Mouse (Mus musculus) cerebellum, adult 9-10 months (tissue): Measurements from ENCODE around the gene Brd7.

ENCODE experiments used
- DNase-seq: peaks from one replicate; pipeline ENCODE4 v3.0.0; 2022

Gene Brd7

GRCm38 (mm10) chr8:88307736-88308135 is 54.3 kb downstream of the Brd7 start:
- no peak for DNase-seq

GRCm38 (mm10) chr8:88306511-88306910 is 55.5 kb downstream of the Brd7 start:
- no peak for DNase-seq

DNA sequence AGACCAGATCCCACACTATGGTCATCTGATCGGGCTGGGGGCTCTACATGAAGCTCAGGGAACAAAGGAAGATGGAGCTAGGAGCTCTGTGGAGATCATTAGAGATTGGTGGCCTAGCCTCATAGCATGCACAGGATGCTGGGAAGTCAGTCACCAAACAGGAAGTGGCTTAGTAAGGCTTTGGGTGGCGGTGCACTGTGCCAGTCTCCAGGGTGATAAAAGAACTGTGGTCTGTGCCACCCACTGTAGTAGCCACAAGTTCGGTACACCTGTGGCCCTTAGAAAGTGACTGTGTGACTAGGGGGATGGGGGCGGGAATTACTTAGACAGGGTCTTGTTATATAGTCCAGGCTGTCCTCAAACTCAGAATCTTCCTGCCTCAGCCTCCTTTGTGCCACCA is 56.2 kb downstream of the Brd7 start:
- no peak for DNase-seq

GRCm38 (mm10) chr8:88301589-88302437 is 60.2 kb downstream of the Brd7 start:
- no peak for DNase-seq

DNA sequence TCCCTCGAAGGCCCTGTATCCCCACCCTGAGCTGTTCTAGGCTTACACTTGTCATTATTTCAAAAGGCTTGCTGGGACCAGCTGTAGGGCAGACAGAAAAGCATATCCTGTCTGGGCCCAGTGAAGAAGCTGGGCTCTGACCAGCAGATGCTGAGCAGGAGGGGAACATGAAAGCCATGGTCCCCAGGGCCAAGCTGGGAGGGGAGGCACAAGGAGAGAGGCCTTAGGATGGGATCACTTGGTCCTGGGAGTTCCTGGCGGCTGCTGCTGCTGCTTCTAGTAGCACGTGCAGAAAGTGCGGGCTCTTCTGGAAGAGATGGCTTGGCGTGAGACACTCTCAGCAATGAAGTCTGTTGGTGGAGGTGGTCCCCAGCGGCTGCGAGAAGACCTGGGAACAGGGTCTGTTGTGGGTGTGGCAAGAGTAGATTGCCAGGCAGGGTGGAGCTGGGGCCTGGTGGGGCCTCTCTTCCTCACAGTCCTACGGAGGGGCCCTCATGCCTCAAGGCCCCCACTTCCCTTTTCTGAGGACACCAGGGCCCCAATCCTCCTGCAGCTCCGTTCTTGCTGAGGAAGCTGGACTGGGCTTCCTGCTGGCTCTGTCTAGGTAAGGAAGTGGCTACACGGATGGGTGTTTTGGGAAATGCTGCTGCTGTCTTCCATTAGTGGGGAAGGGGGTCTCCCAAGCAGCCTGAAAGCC is 61.9 kb downstream of the Brd7 start:
- DNase-seq, result no peak

DNA sequence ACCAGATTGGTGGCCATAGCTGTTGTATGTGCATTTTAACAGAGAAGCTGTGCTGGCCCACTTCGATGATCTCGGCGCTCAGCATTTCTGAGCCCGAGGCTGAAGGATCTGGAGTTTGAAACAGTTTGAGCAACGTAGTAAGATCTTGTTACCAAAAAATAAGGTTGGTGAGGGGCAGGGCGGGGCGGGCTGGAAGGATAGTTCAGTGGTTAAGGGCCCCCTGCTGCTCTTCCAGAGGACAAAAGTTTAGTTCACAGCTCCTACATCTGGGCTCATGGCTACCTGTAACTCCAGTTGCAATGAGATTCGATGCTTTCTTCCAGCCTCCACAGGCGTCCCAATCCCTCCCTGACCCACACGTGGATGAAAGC is 63.3 kb downstream of the Brd7 start:
- no peak for DNase-seq

GRCm38 (mm10) chr8:88297976-88298732 is 63.8 kb downstream of the Brd7 start:
- peak; percentile 66 for DNase-seq

DNA sequence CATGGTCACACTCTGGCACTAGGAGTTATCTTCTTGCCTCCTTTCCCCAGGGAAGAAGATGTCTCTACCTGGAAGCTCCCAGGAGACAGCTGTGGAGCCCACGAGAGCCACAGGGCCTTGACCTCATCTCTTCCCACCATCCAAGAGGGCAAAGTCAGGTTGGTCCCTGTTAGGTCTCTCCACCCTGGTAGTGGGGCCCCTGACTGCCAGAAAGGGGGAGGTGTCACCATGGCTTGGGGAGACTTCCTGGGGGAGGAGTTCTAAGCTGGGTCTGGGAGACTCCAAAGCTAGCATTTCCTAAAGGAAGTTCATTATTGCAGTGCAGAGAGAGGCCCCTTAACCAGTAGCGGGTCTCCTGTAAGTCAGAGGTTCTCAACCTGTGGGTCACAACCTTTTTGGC is 67.0 kb downstream of the Brd7 start:
- DNase-seq, result no peak

DNA sequence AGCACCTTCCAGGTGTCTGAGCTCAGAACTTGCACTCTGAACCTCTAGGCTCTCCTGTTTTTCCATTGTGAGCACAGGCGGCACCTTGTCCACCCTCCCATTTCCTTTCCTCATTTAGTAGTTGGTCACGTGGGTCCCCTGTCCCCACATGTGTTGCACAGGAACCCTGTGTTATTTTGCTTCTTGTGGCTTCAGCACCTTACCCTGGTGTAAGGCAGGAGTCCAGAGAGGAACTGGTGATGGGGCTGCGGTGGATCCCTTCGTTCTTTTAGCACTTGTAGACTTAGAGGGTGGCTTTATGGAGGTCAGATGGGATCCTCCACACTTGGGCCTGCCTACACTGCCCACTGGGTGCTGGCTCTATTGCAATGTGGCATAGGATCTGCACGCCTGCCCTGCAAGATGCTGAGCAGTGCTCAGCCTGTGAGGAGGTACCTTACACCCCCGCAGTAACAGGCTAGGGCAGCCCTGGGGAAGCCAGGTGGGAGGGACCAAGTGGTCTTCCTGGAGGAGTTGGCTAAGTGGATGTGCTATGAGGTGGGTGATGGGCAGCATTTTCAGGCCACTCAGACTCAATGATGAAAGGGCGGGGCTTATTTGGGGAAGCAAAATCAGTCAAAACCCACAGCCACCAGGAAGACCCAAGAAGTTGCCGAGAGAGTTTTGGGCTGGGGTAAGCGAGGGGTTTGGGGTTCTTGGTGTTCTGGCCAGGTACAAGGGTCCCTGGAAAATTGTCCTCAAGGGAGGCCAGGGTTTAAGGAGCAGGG is 68.2 kb downstream of the Brd7 start:
- no peak for DNase-seq

GRCm38 (mm10) chr8:88292926-88293325 is 69.1 kb downstream of the Brd7 start:
- no peak for DNase-seq

GRCm38 (mm10) chr8:88291305-88291690 is 70.7 kb downstream of the Brd7 start:
- DNase-seq, result no peak

DNA sequence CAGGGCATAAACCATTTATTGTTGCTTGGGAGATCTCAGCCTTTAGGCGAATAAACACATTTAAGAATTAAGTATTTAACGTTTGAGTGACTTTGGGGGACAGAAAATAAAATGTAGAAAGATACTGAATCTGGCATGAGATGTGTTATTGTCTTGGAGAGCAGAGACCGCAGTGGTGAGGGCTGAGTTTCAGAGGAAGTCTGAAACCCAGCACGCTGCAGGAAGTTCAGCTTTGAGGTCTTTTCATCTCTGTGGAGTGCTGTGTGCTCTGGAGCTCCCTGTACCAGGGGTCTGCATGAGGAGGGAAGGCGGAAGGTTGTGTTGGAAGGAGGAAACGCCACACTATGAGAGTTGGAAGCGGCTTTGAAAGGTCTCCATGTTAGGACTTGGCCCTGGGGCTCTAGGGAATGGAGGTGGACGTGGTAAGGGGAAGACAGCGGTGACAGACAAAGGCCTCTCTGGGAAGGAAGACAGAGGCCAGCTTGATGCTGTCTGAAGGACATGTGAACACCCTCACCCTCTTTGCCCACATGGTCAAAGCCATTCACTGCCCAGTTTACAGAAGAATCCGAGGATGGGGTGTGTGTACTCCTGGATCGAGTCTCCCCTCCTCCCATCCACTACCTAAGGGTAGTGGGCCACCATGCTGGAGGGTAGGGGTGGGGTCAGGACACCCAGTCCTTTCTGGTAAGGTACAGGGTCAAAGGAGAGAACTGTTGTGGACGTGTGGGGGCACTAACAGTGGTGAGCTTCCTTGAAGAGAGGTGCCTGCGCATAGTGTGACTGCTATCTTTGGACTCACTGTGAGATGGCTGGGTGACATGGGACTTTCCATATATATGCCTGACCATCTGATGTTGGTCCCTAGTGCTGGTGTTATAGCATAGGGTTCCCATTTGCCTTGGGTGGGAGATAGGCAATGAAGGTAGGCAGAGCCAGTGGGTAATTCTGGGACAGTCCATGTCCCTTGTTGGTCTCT is 71.4 kb downstream of the Brd7 start:
- DNase-seq, result no peak

DNA sequence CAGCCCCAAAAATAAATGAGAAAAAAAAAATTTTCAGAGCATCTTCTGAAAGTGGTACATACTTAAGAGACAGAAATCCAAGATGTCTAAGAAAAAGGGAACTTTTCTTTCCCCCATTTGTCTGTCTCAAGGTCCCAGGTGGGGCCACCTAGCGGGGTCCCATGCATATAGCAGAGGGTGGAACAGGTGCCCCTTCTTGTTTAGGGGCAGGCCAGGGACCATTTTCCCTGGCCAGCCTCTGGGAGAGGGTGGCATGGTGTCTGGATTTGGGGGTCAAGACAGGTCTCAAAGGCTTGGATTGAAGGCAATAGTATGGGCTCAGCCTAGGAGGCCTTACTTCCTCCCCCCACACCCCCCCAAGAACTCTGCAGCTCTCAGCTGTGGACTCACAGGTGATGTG is 72.1 kb downstream of the Brd7 start:
- no peak for DNase-seq

DNA sequence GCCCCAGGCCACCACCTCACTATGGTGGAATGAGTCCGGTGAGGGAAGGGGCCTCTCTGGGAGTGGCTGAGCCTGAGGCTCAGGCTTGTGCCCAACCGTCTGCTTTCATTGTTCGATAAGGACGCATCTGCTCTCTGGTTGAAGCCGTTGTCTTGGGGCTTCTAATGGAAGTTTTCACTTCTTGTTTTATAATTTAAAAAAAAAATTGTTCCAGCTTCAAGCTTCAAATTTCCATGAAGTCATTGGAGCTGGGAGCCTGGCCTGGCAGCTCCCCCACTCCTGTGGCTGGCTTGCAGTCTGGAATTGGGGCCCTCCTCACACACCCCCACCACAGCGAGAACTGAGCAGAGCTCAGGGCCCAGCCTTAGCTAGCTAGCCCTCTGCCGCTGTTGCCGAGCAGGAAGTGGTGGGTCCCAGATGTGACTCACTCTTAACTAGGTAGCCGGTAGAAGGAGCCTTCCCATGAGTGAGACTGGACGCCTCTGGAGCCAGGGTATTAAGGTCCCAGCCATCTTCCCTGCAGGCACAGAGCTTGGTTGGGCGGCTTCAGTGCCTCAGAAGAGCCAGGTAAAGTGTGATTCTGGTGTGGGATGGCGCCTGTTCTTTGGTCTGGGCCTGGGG is 73.3 kb downstream of the Brd7 start:
- no peak for DNase-seq

DNA sequence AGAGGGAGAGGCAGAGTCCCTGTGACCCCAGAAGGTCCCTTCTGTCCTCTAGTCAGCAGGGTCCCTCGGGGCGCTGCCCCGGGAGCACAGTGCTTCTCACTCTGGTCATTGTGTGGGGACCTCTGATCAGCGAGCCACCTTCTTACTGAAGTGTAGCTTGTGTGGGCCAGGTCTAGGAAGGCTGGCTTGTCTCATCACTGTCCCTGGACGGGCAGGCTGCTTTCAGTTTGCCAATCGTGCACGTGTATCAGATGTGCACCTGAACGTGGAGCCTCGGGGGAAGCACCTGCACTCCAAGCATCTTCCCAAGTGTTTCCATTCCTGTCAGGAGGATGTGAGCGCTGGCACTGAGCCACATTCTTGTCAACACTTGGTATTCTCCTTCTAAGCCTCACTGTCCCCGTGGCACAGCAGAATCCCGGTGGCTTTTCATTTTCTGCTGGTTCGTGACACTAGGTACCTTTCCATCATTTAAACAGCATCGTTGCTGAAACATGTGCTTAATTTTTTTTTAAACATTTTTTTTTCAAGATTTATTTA is 75.5 kb downstream of the Brd7 start:
- DNase-seq, result no peak

DNA sequence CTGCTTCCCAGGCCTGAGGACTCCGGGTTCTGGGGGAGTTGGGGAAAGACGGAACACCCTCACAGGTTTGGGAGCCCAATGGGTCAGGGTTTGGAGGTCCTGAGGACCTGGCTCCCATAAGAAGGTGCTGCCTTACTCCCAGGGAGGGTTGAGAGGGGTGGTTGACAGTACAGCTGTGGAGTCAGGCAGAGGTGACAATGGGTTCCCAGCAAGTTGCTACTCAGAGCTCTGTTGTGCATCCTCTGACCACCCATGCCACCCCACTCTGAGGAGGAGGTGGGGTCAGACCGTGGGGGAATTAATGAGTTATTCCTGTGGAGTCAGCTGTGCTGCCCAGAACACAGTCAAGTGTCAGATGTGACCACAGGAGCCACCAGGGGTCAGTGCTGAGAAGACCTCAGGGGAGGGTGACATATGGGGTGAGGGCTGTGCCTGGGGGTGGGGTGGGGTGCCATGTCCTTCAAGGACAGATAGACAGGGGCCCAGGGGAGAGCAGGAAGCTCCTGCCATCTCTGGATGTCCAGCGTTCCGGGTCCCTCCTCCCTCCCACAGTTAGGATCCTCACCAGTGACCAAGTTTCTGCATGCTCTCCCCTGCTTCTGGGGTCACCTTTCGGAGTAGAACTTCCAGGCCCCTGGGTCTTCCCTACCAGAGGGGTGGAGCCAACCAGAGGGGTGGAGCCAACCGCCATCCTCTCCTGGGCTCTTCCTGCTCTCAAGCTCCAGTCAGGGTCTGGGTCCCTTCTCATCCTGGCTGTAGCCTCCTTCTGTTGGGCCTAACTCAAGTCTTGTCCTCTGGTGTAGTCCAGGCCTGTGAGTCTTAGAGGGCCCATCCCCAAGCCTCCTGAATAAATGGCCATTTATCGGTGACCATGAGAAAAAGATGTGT is 76.3 kb downstream of the Brd7 start:
- no peak for DNase-seq

GRCm38 (mm10) chr8:88284738-88285137 is 77.3 kb downstream of the Brd7 start:
- DNase-seq, result no peak

DNA sequence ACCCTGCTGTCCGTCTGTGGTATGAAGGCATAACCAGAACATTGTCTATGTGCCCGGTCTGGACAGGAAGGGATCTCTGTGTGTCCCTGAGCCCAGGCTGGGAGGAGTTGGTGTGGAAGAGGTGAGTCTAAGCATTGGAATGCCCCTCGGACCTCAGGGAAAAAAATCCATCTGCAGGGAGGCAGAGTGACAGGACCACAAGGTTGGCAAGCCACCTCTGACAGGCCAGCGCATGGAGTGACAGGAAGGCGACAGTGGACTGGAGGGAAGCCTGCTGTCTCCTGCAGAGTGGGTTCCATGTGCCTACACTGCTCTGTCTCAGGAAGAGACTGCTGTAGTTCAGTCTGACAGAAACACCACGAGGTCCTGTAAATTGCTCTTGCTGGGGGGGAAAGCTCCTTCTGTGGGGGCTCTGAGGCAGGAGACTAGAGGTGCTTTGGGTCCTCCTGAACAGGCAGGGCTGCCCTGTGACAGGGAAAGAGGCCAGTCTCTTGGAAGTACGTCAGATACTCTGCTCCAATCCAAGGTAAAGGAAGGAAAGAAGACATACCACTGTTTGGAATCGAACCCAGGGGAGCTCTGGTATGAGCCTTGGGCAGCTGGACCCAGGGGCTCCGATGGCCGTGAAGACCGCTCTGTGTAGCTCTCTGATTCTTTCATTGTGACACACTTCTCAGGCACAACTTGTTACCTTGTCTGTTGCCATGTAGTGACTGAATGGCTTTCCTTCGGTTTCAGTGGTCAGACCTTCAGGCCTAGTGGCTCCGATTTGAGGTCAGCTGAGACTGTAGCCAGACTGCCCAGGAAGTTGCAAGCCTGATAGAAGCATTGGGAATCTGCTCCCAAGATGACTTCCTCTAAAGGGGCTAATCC is 78.5 kb downstream of the Brd7 start:
- no peak for DNase-seq

- no peak for DNase-seq
Measured at GRCm38 (mm10) chr8:88282684-88283083, 79.3 kb downstream of the Brd7 start.
